Mouse (Mus musculus) intestine, embryonic 15.5 days (tissue): ENCODE results near the gene Pikfyve. TPM values are rescaled to one million over a fixed set of nuclear protein-coding genes. Genes with fewer than 3 reads are reported as not detected.

ENCODE experiments used
- ATAC-seq: fragments of 200-750 bp; cut with Nextera tagmentation; 2 replicates; pipeline ENCODE4 v1.8.0; 2017; ENCODE audit warnings: moderate TSS enrichment, moderate library complexity
- H3K27ac ChIP-seq: fragments of 300-500 bp; sonication (generic); 2 replicates; pipeline ENCODE4 v1.5.1; 2015; ENCODE audit warnings: mild to moderate bottlenecking, inconsistent platforms
- H3K27me3 ChIP-seq: fragments of 300-500 bp; sonication (generic); replicated peaks from 2 replicates; pipeline ENCODE4 v1.6.1; 2015; ENCODE audit warnings: inconsistent platforms
- H3K36me3 ChIP-seq: fragments of 300-500 bp; sonication (generic); 2 replicates; pipeline ENCODE4 v1.6.1; 2015; ENCODE audit warnings: inconsistent platforms
- H3K4me1 ChIP-seq: fragments of 300-500 bp; sonication (generic); replicated peaks from 2 replicates; pipeline ENCODE4 v1.6.1; 2015; ENCODE audit warnings: inconsistent platforms
- H3K4me2 ChIP-seq: fragments of 300-500 bp; sonication (generic); replicated peaks from 2 replicates; pipeline ENCODE4 v1.6.1; 2015; ENCODE audit warnings: mild to moderate bottlenecking, inconsistent platforms
- H3K4me3 ChIP-seq: fragments of 300-500 bp; sonication (generic); replicated peaks from 2 replicates; pipeline ENCODE4 v1.5.1; 2015; ENCODE audit warnings: inconsistent platforms
- H3K9ac ChIP-seq: fragments of 300-500 bp; sonication (generic); 2 replicates; pipeline ENCODE4 v1.6.1; 2015; ENCODE audit warnings: inconsistent platforms
- H3K9me3 ChIP-seq: fragments of 300-500 bp; sonication (generic); 2 replicates; pipeline ENCODE4 v1.6.1; 2016; ENCODE audit warnings: inconsistent platforms
- WGBS: fragments of 180-500 bp; shearing (Covaris S2); methylation state at CpG from one replicate; pipeline ENCODE4 v1.1.7; 2015; 5-methylcytosine and 5-hydroxymethylcytosine counted together
- polyA plus RNA-seq: library from polyadenylated mRNA; unstranded; fragments of >200 nt; fragmentation: Nextera tagmentation; extraction: Ambion mirVana; gene quantifications from 2 replicates; pipeline ENCODE4 v1.2.1, GENCODE M21; 2015

Gene Pikfyve
- polyA plus RNA-seq, 1 experiment from 2014 or later = 8.3 TPM

GRCm38 (mm10) chr1:65245637-65246036 lies 59.2 kb downstream of the Pikfyve start:
- H3K9ac ChIP-seq = no peak overlapping the region
- WGBS = 82% methylated on average over 1 of the region's 1 CpGs
- no peaks in the 10 kb centered on the region for H3K9me3 ChIP-seq
- no peaks in the 10 kb centered on the region for H3K27me3 ChIP-seq
- no peak overlapping the region for H3K4me3 ChIP-seq
- no peak overlapping the region for H3K4me2 ChIP-seq
- no peak for ATAC-seq
- H3K27ac ChIP-seq = no peak overlapping the region
- H3K4me1 ChIP-seq = no peaks in the 10 kb centered on the region
- H3K36me3 ChIP-seq = peaks cover 7% of the 10 kb centered on the region

GRCm38 (mm10) chr1:65280461-65280860 lies 94.0 kb downstream of the Pikfyve start:
- Histone ChIP-seq H3K4me2 (no peak overlapping the region), H3K9ac (no peak overlapping the region), H3K4me3 (no peak overlapping the region), H3K36me3 (0 out of 2 replicates have a peak, but pooled peaks cover 3% of the 10 kb centered on the region), H3K4me1 (no peaks in the 10 kb centered on the region), H3K27me3 (no peaks in the 10 kb centered on the region), H3K27ac (no peak overlapping the region), H3K9me3 (no peaks in the 10 kb centered on the region)
- WGBS = 49% methylated on average over 3 of the region's 3 CpGs
- ATAC-seq = no peak

- H3K4me2 ChIP-seq = no peak within 1 kb of the TSS
- no peak within 1 kb of the TSS for H3K4me3 ChIP-seq
- no peak within 1 kb of the TSS for H3K9ac ChIP-seq
- H3K9me3 ChIP-seq = no peaks in the 10 kb centered on the region
- 0 out of 2 replicates have a peak, but pooled peaks cover 3% of the 10 kb centered on the region for H3K36me3 ChIP-seq
- no peaks in the 10 kb centered on the region for H3K27me3 ChIP-seq
- H3K4me1 ChIP-seq = no peaks in the 10 kb centered on the region
- WGBS = 81% methylated on average over 6 of the region's 6 CpGs
- no peak for ATAC-seq
- no peak within 1 kb of the TSS for H3K27ac ChIP-seq
These were observed 95.3 kb downstream of the Pikfyve start, which contains the start of gene Pth2r for GRCm38 (mm10) chr1:65281756-65282155. Pth2r (plus strand) TSS chr1:65282056.

GRCm38 (mm10) chr1:65282766-65283165 lies 96.3 kb downstream of the Pikfyve start:
- no peak for ATAC-seq
- H3K9me3 ChIP-seq = no peaks in the 10 kb centered on the region
- 14% methylated on average over 6 of the region's 6 CpGs for WGBS

GRCm38 (mm10) chr1:65308476-65308875 lies 122.0 kb downstream of the Pikfyve start:
- H3K4me3 ChIP-seq = no peak overlapping the region
- H3K4me1 ChIP-seq = 0 out of 2 replicates have a peak, but pooled peaks cover 6% of the 10 kb centered on the region
- no peaks in the 10 kb centered on the region for H3K36me3 ChIP-seq
- no peak overlapping the region for H3K9ac ChIP-seq
- WGBS = 62% methylated on average over 3 of the region's 3 CpGs
- no peak for ATAC-seq
- no peak overlapping the region for H3K4me2 ChIP-seq
- no peak overlapping the region for H3K27ac ChIP-seq
- H3K27me3 ChIP-seq = peaks cover 16% of the 10 kb centered on the region
- no peaks in the 10 kb centered on the region for H3K9me3 ChIP-seq

More at GRCm38 (mm10) chr1:65282766-65283165, 96.3 kb downstream of the Pikfyve start:
- Histone ChIP-seq H3K9ac (no peak overlapping the region), H3K4me2 (no peak overlapping the region), H3K36me3 (0 out of 2 replicates have a peak, but pooled peaks cover 3% of the 10 kb centered on the region), H3K4me1 (no peaks in the 10 kb centered on the region), H3K4me3 (no peak overlapping the region), H3K27ac (no peak overlapping the region), H3K27me3 (no peaks in the 10 kb centered on the region)

GRCm38 (mm10) chr1:65311214-65311933 lies 124.9 kb downstream of the Pikfyve start:
- H3K9ac ChIP-seq = no peak overlapping the region
- WGBS = 3% methylated on average over 29 of the region's 29 CpGs
- peak overlapping the region; percentile 56 for H3K4me2 ChIP-seq
- 0 out of 2 replicates have a peak, but pooled peaks have one; percentile 43 for ATAC-seq
- H3K27ac ChIP-seq = no peak overlapping the region
- peak overlapping the region; percentile 18; the same call in 1 of the 2 replicates for H3K4me3 ChIP-seq
- H3K36me3 ChIP-seq = no peaks in the 10 kb centered on the region
- H3K27me3 ChIP-seq = peaks cover 16% of the 10 kb centered on the region
- H3K9me3 ChIP-seq = no peaks in the 10 kb centered on the region
- H3K4me1 ChIP-seq = 0 out of 2 replicates have a peak, but pooled peaks cover 6% of the 10 kb centered on the region

- peaks cover 16% of the 10 kb centered on the region for H3K27me3 ChIP-seq
- no peak overlapping the region for H3K9ac ChIP-seq
- H3K9me3 ChIP-seq = no peaks in the 10 kb centered on the region
- H3K36me3 ChIP-seq = no peaks in the 10 kb centered on the region
- H3K4me3 ChIP-seq = no peak overlapping the region
- H3K4me2 ChIP-seq = no peak overlapping the region
- ATAC-seq = no peak
- WGBS = 11% methylated on average over 7 of the region's 7 CpGs
- no peak overlapping the region for H3K27ac ChIP-seq
- H3K4me1 ChIP-seq = 0 out of 2 replicates have a peak, but pooled peaks cover 6% of the 10 kb centered on the region
These were observed 125.6 kb downstream of the Pikfyve start for GRCm38 (mm10) chr1:65312118-65312517.

GRCm38 (mm10) chr1:65312896-65313295 lies 126.4 kb downstream of the Pikfyve start:
- H3K27me3 ChIP-seq = peaks cover 16% of the 10 kb centered on the region
- 0 out of 2 replicates have a peak, but pooled peaks cover 6% of the 10 kb centered on the region for H3K4me1 ChIP-seq
- H3K9me3 ChIP-seq = no peaks in the 10 kb centered on the region
- H3K9ac ChIP-seq = no peak overlapping the region
- H3K36me3 ChIP-seq = no peaks in the 10 kb centered on the region
- no peak for ATAC-seq
- H3K27ac ChIP-seq = no peak overlapping the region
- WGBS = 54% methylated on average over 2 of the region's 2 CpGs
- H3K4me2 ChIP-seq = no peak overlapping the region
- H3K4me3 ChIP-seq = no peak overlapping the region

- no peak overlapping the region for H3K4me3 ChIP-seq
- WGBS = 71% methylated on average over 13 of the region's 13 CpGs
- no peak for ATAC-seq
- no peak overlapping the region for H3K9ac ChIP-seq
- H3K27ac ChIP-seq = no peak overlapping the region
- no peaks in the 10 kb centered on the region for H3K36me3 ChIP-seq
- no peak overlapping the region for H3K4me2 ChIP-seq
- 0 out of 2 replicates have a peak, but pooled peaks cover 6% of the 10 kb centered on the region for H3K4me1 ChIP-seq
- H3K9me3 ChIP-seq = no peaks in the 10 kb centered on the region
- H3K27me3 ChIP-seq = peaks cover 16% of the 10 kb centered on the region
These were observed 127.9 kb downstream of the Pikfyve start for GRCm38 (mm10) chr1:65314054-65315021.

GRCm38 (mm10) chr1:65315022-65315407 lies 128.5 kb downstream of the Pikfyve start:
- H3K36me3 ChIP-seq = no peaks in the 10 kb centered on the region
- H3K27me3 ChIP-seq = peaks cover 16% of the 10 kb centered on the region
- no peaks in the 10 kb centered on the region for H3K9me3 ChIP-seq
- no peak overlapping the region for H3K27ac ChIP-seq
- ATAC-seq = no peak
- 79% methylated on average over 8 of the region's 8 CpGs for WGBS
- no peak overlapping the region for H3K9ac ChIP-seq
- 0 out of 2 replicates have a peak, but pooled peaks cover 6% of the 10 kb centered on the region for H3K4me1 ChIP-seq
- no peak overlapping the region for H3K4me3 ChIP-seq
- H3K4me2 ChIP-seq = no peak overlapping the region
